Mouse (Mus musculus) CD4-positive, CD25-positive, alpha-beta regulatory T cell, adult 4 months (primary cell): ENCODE measurements at regions not wholly inside any gene's neighbourhood (a gene's known extent, or its start where the extent isn't known, plus 50 kb on each side); places are given as distances from the start of the nearest gene placed in this dataset.

ENCODE experiments used
- ATAC-seq: one replicate; pipeline ENCODE4 v1.8.0; 2017

- no peak for ATAC-seq
Measured at GRCm38 (mm10) chr10:21446641-21447040, 69.5 kb downstream of the Aldh8a1 start.

GRCm38 (mm10) chr10:21448132-21448531 is 71.0 kb downstream of the Aldh8a1 start:
- no peak for ATAC-seq

GRCm38 (mm10) chr10:21448942-21449341 is 71.9 kb downstream of the Aldh8a1 start:
- ATAC-seq: no peak

GRCm38 (mm10) chr10:21452611-21453010 is 75.5 kb downstream of the Aldh8a1 start:
- ATAC-seq: no peak

- ATAC-seq: no peak
Measured at GRCm38 (mm10) chr10:21453527-21453926, 76.4 kb downstream of the Aldh8a1 start.

GRCm38 (mm10) chr10:21454153-21454552 is 77.1 kb downstream of the Aldh8a1 start:
- no peak for ATAC-seq

GRCm38 (mm10) chr10:21454757-21455156 is 77.7 kb downstream of the Aldh8a1 start:
- no peak for ATAC-seq

GRCm38 (mm10) chr10:21455863-21456262 is 78.8 kb downstream of the Aldh8a1 start:
- ATAC-seq: no peak

GRCm38 (mm10) chr10:21456359-21456758 is 79.3 kb downstream of the Aldh8a1 start:
- no peak for ATAC-seq

GRCm38 (mm10) chr10:21456991-21457390 is 79.9 kb downstream of the Aldh8a1 start:
- ATAC-seq: no peak

GRCm38 (mm10) chr10:21458608-21459007 is 81.5 kb downstream of the Aldh8a1 start:
- ATAC-seq: no peak

GRCm38 (mm10) chr10:21460062-21460461 is 83.0 kb downstream of the Aldh8a1 start:
- no peak for ATAC-seq

- no peak for ATAC-seq
Measured at GRCm38 (mm10) chr10:21462915-21463314, 85.8 kb downstream of the Aldh8a1 start.

- peak; percentile 84 for ATAC-seq
Measured at GRCm38 (mm10) chr10:21465362-21465761, 88.3 kb downstream of the Aldh8a1 start.

- peak; percentile 25 for ATAC-seq
Measured at GRCm38 (mm10) chr10:21465806-21466377, 88.8 kb downstream of the Aldh8a1 start.

- ATAC-seq: no peak
Measured at GRCm38 (mm10) chr10:21467425-21468085, 90.5 kb downstream of the Aldh8a1 start.

- ATAC-seq: no peak
Measured at GRCm38 (mm10) chr10:21468421-21468820, 91.3 kb downstream of the Aldh8a1 start.

GRCm38 (mm10) chr10:21469961-21470360 is 92.9 kb downstream of the Aldh8a1 start:
- peak; percentile 56 for ATAC-seq

GRCm38 (mm10) chr10:21470589-21470988 is 93.5 kb downstream of the Aldh8a1 start:
- peak; percentile 51 for ATAC-seq

GRCm38 (mm10) chr10:21474242-21474641 is 97.2 kb downstream of the Aldh8a1 start:
- ATAC-seq: no peak

GRCm38 (mm10) chr10:21478004-21478403 is 100.9 kb downstream of the Aldh8a1 start:
- no peak for ATAC-seq

GRCm38 (mm10) chr10:21479403-21479802 is 102.3 kb downstream of the Aldh8a1 start:
- peak; percentile 87 for ATAC-seq

- no peak for ATAC-seq
Measured at GRCm38 (mm10) chr10:21481255-21481654, 104.2 kb downstream of the Aldh8a1 start.

GRCm38 (mm10) chr10:21482055-21482454 is 105.0 kb downstream of the Aldh8a1 start:
- no peak for ATAC-seq

- ATAC-seq: no peak
Measured at GRCm38 (mm10) chr10:21482659-21483058, 105.6 kb downstream of the Aldh8a1 start.
